Mouse (Mus musculus) cerebellum, postnatal 4 days (tissue): Measurements from ENCODE around the gene Iqck.

Experiments used
- DNase-seq, 2 experiments: peaks; one replicate each; pipeline ENCODE4 v3.0.0; 2022; ENCODE audit warnings: low spot score in 2 of 2, mixed read lengths in 1 of 2

The Iqck gene

GRCm38 (mm10) chr7:118851571-118851970 is 4.0 kb upstream of the Iqck start:
- DNase-seq = no peak

- no peak for DNase-seq
These were observed 2.9 kb upstream of the Iqck start for GRCm38 (mm10) chr7:118852611-118853010.

GRCm38 (mm10) chr7:118854606-118855005 is 946 bp upstream of the Iqck start:
- no peak for DNase-seq

- DNase-seq = no peak
These were observed 339 bp downstream of the Iqck start, which contains the start of gene Knop1 for GRCm38 (mm10) chr7:118855877-118856304. Gene Knop1, minus strand, starts transcription at chr7:118856254.

- DNase-seq = no peak
These were observed 3.1 kb downstream of the Iqck start for GRCm38 (mm10) chr7:118858640-118859039.

- DNase-seq = no peak
These were observed 9.8 kb downstream of the Iqck start for GRCm38 (mm10) chr7:118865362-118865761.

- no peak for DNase-seq
These were observed 24.0 kb downstream of the Iqck start for GRCm38 (mm10) chr7:118879466-118880029.

- no peak for DNase-seq
These were observed 28.4 kb downstream of the Iqck start for GRCm38 (mm10) chr7:118883957-118884356.

- no peak for DNase-seq
These were observed 29.4 kb downstream of the Iqck start for GRCm38 (mm10) chr7:118884969-118885368.

GRCm38 (mm10) chr7:118887303-118888055 is 31.9 kb downstream of the Iqck start:
- no peak for DNase-seq

- DNase-seq = peak in 1 of 2 experiments; percentile 69
These were observed 33.6 kb downstream of the Iqck start for GRCm38 (mm10) chr7:118889046-118889680.

- no peak for DNase-seq
These were observed 40.2 kb downstream of the Iqck start for GRCm38 (mm10) chr7:118895469-118896450.

GRCm38 (mm10) chr7:118898063-118898462 is 42.5 kb downstream of the Iqck start:
- no peak for DNase-seq

- no peak for DNase-seq
These were observed 44.5 kb downstream of the Iqck start for GRCm38 (mm10) chr7:118900090-118900489.

- peak; percentile 38 to 55 for DNase-seq
These were observed 47.4 kb downstream of the Iqck start for GRCm38 (mm10) chr7:118902944-118903343.

GRCm38 (mm10) chr7:118903879-118904278 is 48.3 kb downstream of the Iqck start:
- no peak for DNase-seq

GRCm38 (mm10) chr7:118904530-118904929 is 49.0 kb downstream of the Iqck start:
- DNase-seq = no peak

GRCm38 (mm10) chr7:118908961-118909515 is 53.5 kb downstream of the Iqck start:
- no peak for DNase-seq

GRCm38 (mm10) chr7:118910464-118910863 is 54.9 kb downstream of the Iqck start:
- no peak for DNase-seq

- DNase-seq = no peak
These were observed 55.6 kb downstream of the Iqck start for GRCm38 (mm10) chr7:118911170-118911569.

- no peak for DNase-seq
These were observed 56.0 kb downstream of the Iqck start for GRCm38 (mm10) chr7:118911571-118911970.
